Mouse (Mus musculus): ENCODE measurements at regions not wholly inside any gene's neighbourhood (a gene's known extent, or its start where the extent isn't known, plus 50 kb on each side); places are given as distances from the start of the nearest gene placed in this dataset.

GRCm38 (mm10) chr3:66738201-66739062, 242.8 kb upstream of the Rsrc1 start:
- H3K4me1 ChIP-seq (replicated peaks), result peaks cover 28% of the 10 kb centered on the region

GRCm38 (mm10) chr3:66739356-66740014, 241.7 kb upstream of the Rsrc1 start:
- Histone ChIP-seq H3K4me2 (peak overlapping the region; percentile 34), H3K27ac (0 out of 2 replicates have a peak overlapping the region, but pooled peaks have one; percentile 26), H3K9me3 (no peaks in the 10 kb centered on the region), H3K4me1 (replicated peaks) (peaks cover 36% of the 10 kb centered on the region), H3K27me3 (peaks cover 54% of the 10 kb centered on the region), H3K4me3 (replicated peaks) (no peak overlapping the region), H3K36me3 (no peaks in the 10 kb centered on the region), H3K9ac (replicated peaks) (no peak overlapping the region)
- 10% methylated on average over 7 of the region's 7 CpGs for WGBS
- no peak for ATAC-seq (ENCODE audit: insufficient number of reproducible peaks, insufficient read depth, low FRiP score, low TSS enrichment, low read depth)

More at GRCm38 (mm10) chr3:66738201-66739062, 242.8 kb upstream of the Rsrc1 start:
- peak overlapping the region; percentile 34 for H3K4me2 ChIP-seq
- no peak overlapping the region for H3K27ac ChIP-seq
- H3K4me3 ChIP-seq (replicated peaks), result no peak overlapping the region
- no peaks in the 10 kb centered on the region for H3K36me3 ChIP-seq
- no peaks in the 10 kb centered on the region for H3K9me3 ChIP-seq
- H3K27me3 ChIP-seq, result peaks cover 60% of the 10 kb centered on the region
- no peak overlapping the region for H3K9ac ChIP-seq (replicated peaks)
- no peak for ATAC-seq (ENCODE audit: insufficient number of reproducible peaks, insufficient read depth, low FRiP score, low TSS enrichment, low read depth)
- 65% methylated on average over 12 of the region's 12 CpGs for WGBS

GRCm38 (mm10) chr3:66744133-66744913, 236.9 kb upstream of the Rsrc1 start:
- ATAC-seq (ENCODE audit: insufficient number of reproducible peaks, insufficient read depth, low FRiP score, low TSS enrichment, low read depth), result peak; percentile 64
- H3K27me3 ChIP-seq, result peaks cover 46% of the 10 kb centered on the region

GRCm38 (mm10) chr3:66746373-66747072, 234.7 kb upstream of the Rsrc1 start:
- peaks cover 47% of the 10 kb centered on the region for H3K27me3 ChIP-seq
- ATAC-seq (ENCODE audit: insufficient number of reproducible peaks, insufficient read depth, low FRiP score, low TSS enrichment, low read depth), result no peak
- no peak overlapping the region for H3K9ac ChIP-seq (replicated peaks)
- H3K4me1 ChIP-seq (replicated peaks), result peaks cover 28% of the 10 kb centered on the region
- peak overlapping the region; percentile 7; the same call in 1 of the 2 replicates for H3K4me3 ChIP-seq (replicated peaks)
- no peaks in the 10 kb centered on the region for H3K9me3 ChIP-seq
- WGBS, result 32% methylated on average over 19 of the region's 19 CpGs
- no peak overlapping the region for H3K27ac ChIP-seq
- H3K36me3 ChIP-seq, result no peaks in the 10 kb centered on the region
- H3K4me2 ChIP-seq, result peak overlapping the region; percentile 42

More at GRCm38 (mm10) chr3:66744133-66744913, 236.9 kb upstream of the Rsrc1 start:
- H3K4me3 ChIP-seq (replicated peaks), result no peak overlapping the region
- no peaks in the 10 kb centered on the region for H3K9me3 ChIP-seq
- H3K9ac ChIP-seq (replicated peaks), result no peak overlapping the region
- WGBS, result 16% methylated on average over 11 of the region's 11 CpGs
- H3K36me3 ChIP-seq, result no peaks in the 10 kb centered on the region
- H3K4me1 ChIP-seq (replicated peaks), result peaks cover 40% of the 10 kb centered on the region
- no peak overlapping the region for H3K27ac ChIP-seq
- no peak overlapping the region for H3K4me2 ChIP-seq

DNA sequence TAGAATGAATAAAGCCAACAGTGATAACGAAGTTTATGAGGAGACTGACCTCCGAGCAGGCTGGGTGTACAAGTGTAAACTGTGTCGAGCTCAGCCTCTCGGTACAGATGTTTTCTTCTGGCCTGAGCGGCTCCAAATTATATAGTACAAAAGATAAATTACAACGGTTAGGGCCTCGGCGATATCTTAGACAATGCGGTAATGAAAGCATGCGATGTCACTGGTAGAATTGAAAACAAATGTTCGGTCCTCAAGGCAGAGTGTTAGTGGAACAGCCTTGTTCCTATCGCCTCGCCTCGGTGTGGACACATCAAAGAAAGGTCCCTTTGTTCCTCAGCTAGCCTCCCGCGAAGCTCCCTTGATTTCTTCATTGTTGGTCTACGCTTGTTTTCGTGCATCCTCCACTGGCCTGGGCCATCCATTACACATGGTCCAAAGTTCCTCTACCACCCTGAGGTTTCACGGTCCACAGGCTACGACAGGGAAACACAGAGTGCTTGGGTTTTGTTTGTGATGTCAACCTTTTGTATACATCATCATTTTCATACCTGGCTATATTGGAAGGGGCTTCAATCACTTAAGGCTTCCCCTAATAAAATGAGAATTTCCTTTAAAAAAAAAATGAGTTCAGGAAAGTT, 234.0 kb upstream of the Rsrc1 start:
- no peaks in the 10 kb centered on the region for H3K36me3 ChIP-seq
- peak overlapping the region; percentile 42 for H3K4me2 ChIP-seq
- no peak overlapping the region for H3K9ac ChIP-seq (replicated peaks)
- H3K27me3 ChIP-seq, result peaks cover 41% of the 10 kb centered on the region
- H3K9me3 ChIP-seq, result no peaks in the 10 kb centered on the region
- H3K4me3 ChIP-seq (replicated peaks), result peak overlapping the region; percentile 7; the same call in 1 of the 2 replicates
- no peak overlapping the region for H3K27ac ChIP-seq
- ATAC-seq (ENCODE audit: insufficient number of reproducible peaks, insufficient read depth, low FRiP score, low TSS enrichment, low read depth), result no peak
- H3K4me1 ChIP-seq (replicated peaks), result peaks cover 28% of the 10 kb centered on the region
- WGBS, result 30% methylated on average over 20 of the region's 20 CpGs

GRCm38 (mm10) chr3:66758141-66758540, 223.0 kb upstream of the Rsrc1 start:
- 0 out of 2 replicates have a peak, but pooled peaks cover 6% of the 10 kb centered on the region for H3K9me3 ChIP-seq
- no peaks in the 10 kb centered on the region for H3K36me3 ChIP-seq
- peaks cover 3% of the 10 kb centered on the region; the same call in 1 of the 2 replicates for H3K27me3 ChIP-seq
- no peak overlapping the region for H3K4me2 ChIP-seq
- H3K9ac ChIP-seq (replicated peaks), result no peak overlapping the region
- H3K27ac ChIP-seq, result no peak overlapping the region
- no peak overlapping the region for H3K4me3 ChIP-seq (replicated peaks)
- peaks cover 5% of the 10 kb centered on the region; the same call in 1 of the 2 replicates for H3K4me1 ChIP-seq (replicated peaks)
- 84% methylated on average over 3 of the region's 3 CpGs for WGBS
- ATAC-seq (ENCODE audit: insufficient number of reproducible peaks, insufficient read depth, low FRiP score, low TSS enrichment, low read depth), result no peak

DNA sequence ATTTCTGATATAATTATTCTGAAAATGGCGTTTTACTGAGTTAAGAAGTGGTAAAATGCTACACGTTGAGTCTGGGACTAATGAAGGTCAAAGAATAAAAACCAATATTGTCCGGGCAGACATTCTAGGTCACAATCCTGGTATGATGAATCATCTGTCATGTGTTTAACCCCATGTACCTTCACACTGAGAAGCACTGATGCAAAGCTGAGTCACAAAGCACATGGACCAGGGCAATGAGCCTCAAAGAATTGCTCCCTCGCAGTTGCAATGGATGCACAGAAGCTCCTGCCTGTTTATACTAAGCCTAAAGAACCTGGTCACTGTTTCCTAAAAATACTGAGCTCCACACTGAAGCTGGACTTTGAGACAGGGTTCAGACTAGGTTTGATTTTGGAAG, 221.3 kb upstream of the Rsrc1 start:
- no peak overlapping the region for H3K27ac ChIP-seq
- no peak overlapping the region for H3K4me2 ChIP-seq
- H3K27me3 ChIP-seq, result peaks cover 3% of the 10 kb centered on the region; the same call in 1 of the 2 replicates
- no peak overlapping the region for H3K9ac ChIP-seq (replicated peaks)
- H3K4me1 ChIP-seq (replicated peaks), result peaks cover 5% of the 10 kb centered on the region; the same call in 1 of the 2 replicates
- H3K9me3 ChIP-seq, result no peaks in the 10 kb centered on the region
- no peak for ATAC-seq (ENCODE audit: insufficient number of reproducible peaks, insufficient read depth, low FRiP score, low TSS enrichment, low read depth)
- no peak overlapping the region for H3K4me3 ChIP-seq (replicated peaks)
- H3K36me3 ChIP-seq, result no peaks in the 10 kb centered on the region
- WGBS, result 91% methylated on average over 4 of the region's 4 CpGs

- no peaks in the 10 kb centered on the region for H3K36me3 ChIP-seq
- 78% methylated on average over 3 of the region's 3 CpGs for WGBS
Observed at GRCm38 (mm10) chr3:66762446-66762845, 218.7 kb upstream of the Rsrc1 start.

DNA sequence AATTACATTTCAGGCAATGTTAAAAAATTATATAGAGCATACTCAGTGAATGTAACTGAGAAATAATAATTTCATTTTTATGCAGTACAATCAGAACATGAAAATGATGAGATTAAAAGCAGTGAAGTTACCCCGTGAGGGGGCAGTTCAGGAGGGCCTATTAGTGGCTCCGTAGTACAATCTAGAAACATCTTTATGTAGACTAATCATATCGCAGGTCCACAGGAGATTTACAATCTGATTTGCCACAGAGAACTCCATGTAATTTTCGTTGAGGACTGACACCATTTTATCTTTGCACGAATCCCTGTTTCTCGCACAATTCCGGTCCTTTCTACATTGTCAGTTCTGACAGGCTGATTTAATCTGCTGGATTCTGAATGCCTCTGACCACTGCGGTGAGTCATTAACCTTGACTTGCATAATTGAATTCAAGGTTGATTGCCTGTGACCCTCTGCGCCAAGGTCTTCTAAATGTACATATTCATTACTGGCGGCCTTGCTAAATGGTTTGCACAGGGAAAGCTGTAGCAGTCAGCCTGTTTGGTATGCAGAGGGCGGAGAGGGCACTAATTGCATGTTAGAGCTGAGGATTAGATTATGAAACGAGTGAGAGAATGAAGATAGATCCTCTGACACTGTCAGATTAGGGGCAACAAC, 183.7 kb upstream of the Rsrc1 start:
- H3K9me3 ChIP-seq, result no peaks in the 10 kb centered on the region
- no peaks in the 10 kb centered on the region for H3K36me3 ChIP-seq
- no peak overlapping the region for H3K4me3 ChIP-seq (replicated peaks)
- no peak for ATAC-seq (ENCODE audit: insufficient number of reproducible peaks, insufficient read depth, low FRiP score, low TSS enrichment, low read depth)
- H3K27ac ChIP-seq, result no peak overlapping the region
- no peak overlapping the region for H3K4me2 ChIP-seq
- 47% methylated on average over 12 of the region's 12 CpGs for whole genome bisulfite sequencing
- peaks cover 3% of the 10 kb centered on the region; the same call in 1 of the 2 replicates for H3K27me3 ChIP-seq
- peaks cover 22% of the 10 kb centered on the region for H3K4me1 ChIP-seq (replicated peaks)
- H3K9ac ChIP-seq (replicated peaks), result no peak overlapping the region

More at GRCm38 (mm10) chr3:66762446-66762845, 218.7 kb upstream of the Rsrc1 start:
- H3K9me3 ChIP-seq, result no peaks in the 10 kb centered on the region
- no peak overlapping the region for H3K9ac ChIP-seq (replicated peaks)
- H3K27me3 ChIP-seq, result peaks cover 3% of the 10 kb centered on the region; the same call in 1 of the 2 replicates
- no peak for ATAC-seq (ENCODE audit: insufficient number of reproducible peaks, insufficient read depth, low FRiP score, low TSS enrichment, low read depth)
- H3K4me1 ChIP-seq (replicated peaks), result peaks cover 4% of the 10 kb centered on the region; the same call in 1 of the 2 replicates
- H3K4me3 ChIP-seq (replicated peaks), result no peak overlapping the region
- no peak overlapping the region for H3K27ac ChIP-seq
- H3K4me2 ChIP-seq, result no peak overlapping the region
